Mouse (Mus musculus): ENCODE measurements around the gene Gm37419. TPM values are rescaled to one million over a fixed set of nuclear protein-coding genes. Genes with fewer than 3 reads are reported as not detected.

The Gm37419 gene
- total RNA-seq, 2 experiments from 2014 or later: not detected

DNA sequence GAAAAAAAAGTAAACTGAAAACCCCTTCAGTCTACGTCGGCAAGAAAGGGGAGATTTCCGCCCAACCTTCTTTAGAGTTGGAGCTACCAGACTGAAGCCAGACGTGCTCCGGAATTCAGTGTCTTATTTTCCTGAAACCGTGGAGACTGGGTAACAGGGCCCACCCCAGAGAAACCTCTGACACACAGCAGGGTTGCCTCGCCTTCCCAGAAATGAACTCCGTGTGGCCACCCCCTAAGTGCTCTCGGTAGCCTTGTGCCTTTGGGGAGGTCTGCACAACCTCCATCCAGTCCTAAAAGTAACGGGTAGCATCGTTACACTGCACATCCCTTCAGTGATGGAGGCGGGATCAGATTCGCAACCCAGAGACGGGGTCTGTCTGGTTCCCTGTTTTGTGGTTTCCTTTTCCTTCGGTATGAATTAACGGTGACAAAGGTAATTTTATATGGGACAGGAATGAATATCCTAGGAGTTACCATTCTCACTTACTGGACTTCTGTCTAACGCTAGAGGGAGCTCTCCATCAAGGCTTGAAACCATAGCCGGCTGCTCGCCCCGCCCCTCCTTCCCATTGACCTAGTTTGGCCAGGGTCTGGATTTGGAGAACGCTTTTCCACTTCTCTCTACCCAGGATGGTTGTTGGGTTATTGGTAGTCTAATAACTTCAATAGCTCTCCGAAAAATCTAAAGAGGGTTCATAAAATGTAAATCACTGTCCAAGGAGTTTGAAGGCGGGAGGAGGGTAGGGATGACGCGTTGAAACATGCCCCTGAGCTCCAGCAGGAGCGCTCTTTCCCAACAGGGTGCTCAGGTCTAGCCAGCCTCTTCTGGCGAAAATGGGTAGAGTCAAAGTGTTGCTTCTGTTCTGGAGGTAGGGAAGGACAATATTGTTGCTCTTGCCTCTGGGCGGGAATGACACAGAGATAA lies 6.1 kb upstream of the Gm37419 start:
- intact Hi-C loops (cut with DNase I): loop anchor here (2.0 to 5.0 kb wide), 6 partner anchors 501 to 1365 kb away; no protein-coding TSS in a partner anchor
- Histone ChIP-seq H3K4me3 (peak overlapping the region; percentile 94), H3K27ac (peak overlapping the region; percentile 99)
- peak; percentile 75 for TF ChIP-seq CTCF (IDR thresholded peaks at IDR 0.05)
- DNase-seq: peak; percentile 90

DNA sequence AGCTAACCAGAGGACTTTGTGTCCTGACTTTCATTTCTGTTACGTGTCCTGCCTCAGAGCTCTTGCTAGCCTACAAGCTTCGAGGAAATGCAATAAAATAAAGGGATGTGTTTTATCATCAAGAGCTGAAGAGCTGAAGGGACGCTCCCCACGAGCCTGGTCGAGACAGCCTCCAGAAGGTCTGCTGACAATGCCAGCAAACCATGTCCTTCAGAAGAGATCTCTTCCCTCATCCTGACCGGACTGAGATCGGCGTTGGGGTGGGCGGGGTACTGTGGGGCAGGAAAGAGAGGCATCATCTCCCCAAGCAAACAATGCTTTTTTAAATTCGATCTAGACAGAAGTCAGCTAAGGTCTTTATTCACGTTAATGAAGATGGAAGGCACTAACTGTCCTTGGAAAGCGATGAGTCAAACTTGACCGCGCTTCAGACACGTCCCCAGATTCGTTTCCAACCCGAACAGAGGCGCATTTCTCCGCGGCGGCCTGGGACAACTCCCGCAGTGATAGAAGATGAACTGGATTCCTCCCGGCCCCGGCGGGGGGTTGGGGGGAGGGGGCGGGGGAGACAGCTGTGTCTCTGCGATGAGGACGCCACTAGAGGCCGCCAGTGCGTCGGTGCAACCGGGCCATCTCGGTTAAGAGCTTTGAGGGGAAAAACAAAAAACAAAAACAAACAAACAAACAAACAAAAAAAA lies 5.2 kb upstream of the Gm37419 start:
- peak overlapping the region; percentile 99 for H3K27ac ChIP-seq
- H3K4me3 ChIP-seq: peak overlapping the region; percentile 94
- DNase-seq: peak; percentile 92

DNA sequence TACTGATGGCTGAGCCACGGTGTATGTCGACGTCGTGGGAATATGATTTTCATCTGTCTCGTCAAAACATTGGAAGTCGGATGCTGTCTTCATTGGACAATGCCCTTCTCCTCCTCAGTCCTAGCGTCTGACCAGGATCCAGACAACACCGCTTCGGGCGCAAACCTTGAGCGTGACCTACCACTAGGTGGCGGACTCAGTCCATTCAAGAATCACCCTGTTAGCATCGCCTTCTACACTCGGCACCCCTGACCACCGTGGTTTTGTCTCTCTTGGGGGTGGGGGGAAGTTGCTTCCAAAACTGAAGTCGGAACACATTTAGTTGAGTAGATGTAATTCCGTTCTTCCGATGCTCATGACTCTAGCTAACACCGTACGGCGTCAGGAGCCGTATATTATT lies 4.1 kb upstream of the Gm37419 start:
- intact Hi-C loops (cut with DNase I): loop anchor here (1.0 to 5.0 kb wide), 6 partner anchors 365 to 1363 kb away; no protein-coding TSS in a partner anchor
- H3K4me3 ChIP-seq: peak overlapping the region; percentile 94
- peak; percentile 94 for TF ChIP-seq CTCF (IDR thresholded peaks at IDR 0.05)
- DNase-seq: peak; percentile 93
- H3K27ac ChIP-seq: peak overlapping the region; percentile 99

More for the DNA sequence above, 5.2 kb upstream of the Gm37419 start:
- peak; percentile 85 for TF ChIP-seq CTCF (IDR thresholded peaks at IDR 0.05)
- intact Hi-C loops (cut with DNase I): loop anchor here (2.0 to 5.0 kb wide), 6 partner anchors 500 to 1364 kb away; no protein-coding TSS in a partner anchor

DNA sequence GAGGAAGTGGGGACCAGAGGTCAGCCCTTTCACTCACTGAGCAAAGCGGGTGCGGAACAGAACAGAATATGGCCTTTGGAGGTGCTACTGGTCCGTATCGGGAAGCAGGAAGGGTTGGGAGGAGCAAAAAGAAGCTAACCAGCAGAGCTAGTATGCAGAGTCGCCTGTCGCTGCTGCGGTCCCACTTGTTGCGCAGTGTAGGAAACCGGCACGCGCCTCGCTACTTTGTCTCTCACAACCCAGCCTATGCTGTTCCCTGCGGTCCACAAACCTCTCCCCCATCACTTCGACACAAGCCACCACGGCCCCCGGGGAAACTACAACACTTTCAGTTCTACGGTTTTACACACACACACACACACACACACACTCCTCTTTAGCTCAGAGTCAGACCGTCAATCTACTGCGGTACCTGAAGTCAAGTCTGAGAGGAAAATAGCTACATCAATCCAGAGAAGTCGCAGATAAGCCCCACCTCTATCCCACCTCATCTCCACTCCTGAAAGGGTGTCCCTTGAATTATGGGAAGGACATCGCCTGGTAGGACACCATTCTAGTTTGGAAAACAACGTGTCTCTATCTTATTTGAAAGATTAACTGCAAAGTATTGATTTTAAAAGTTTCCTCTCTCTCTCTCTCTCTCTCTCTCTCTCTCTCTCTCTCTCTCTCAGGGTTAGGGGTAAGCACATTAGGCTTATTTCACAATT lies 3.4 kb upstream of the Gm37419 start:
- TF ChIP-seq CTCF (IDR thresholded peaks at IDR 0.05): no peak
- H3K27ac ChIP-seq: peak overlapping the region; percentile 99
- intact Hi-C loops (cut with DNase I): loop anchor here (1.0 to 5.0 kb wide), 7 partner anchors 297 to 1362 kb away; no protein-coding TSS in a partner anchor
- peak overlapping the region; percentile 94 for H3K4me3 ChIP-seq
- peak; percentile 70 for DNase-seq

DNA sequence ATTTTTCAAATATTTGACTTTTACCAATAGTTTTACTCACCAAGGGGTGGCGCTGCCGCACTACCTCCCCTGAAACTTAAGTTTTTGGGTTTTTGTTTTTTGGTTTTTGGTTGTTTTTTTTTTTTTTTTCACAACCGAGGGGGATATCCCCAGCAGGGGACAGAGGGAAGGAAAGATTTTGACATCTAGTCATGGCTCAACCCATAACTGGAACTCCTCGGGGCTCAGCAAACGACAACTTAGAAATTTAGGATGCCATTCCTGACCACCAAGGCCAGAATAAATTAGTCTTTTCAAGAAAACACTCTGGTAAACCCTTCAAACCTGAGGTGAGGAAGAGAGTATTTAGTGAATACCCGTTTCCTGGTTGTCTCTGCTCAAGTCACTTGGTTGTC lies 2.8 kb upstream of the Gm37419 start:
- Histone ChIP-seq H3K27ac (peak overlapping the region; percentile 99), H3K4me3 (peak overlapping the region; percentile 94)
- DNase-seq: peak; percentile 63
- intact Hi-C loops (cut with DNase I): loop anchor here (2.0 to 5.0 kb wide), 2 partner anchors 297 to 363 kb away; no protein-coding TSS in a partner anchor
- TF ChIP-seq CTCF (IDR thresholded peaks at IDR 0.05): peak; percentile 64

DNA sequence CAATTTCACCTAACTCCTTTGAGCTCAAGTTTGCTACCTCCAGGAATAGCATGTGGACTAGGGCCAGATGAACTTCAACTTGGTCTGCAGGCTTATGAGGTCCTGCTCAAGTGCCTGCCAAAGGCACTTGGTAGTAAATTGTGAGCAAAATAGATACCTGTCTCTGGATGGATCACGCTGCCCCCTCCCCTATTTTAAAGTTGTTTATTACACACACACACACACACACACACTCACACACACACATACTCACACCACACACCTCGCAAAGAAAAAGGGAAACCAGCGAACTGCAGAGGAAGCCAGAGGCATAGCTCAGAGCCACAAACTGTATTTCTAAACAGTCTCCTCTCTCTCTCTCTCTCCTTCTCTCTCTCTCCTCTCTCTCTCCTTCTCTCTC lies 2.1 kb upstream of the Gm37419 start:
- TF ChIP-seq CTCF (IDR thresholded peaks at IDR 0.05): no peak
- Histone ChIP-seq H3K27ac (peak overlapping the region; percentile 99), H3K4me3 (peak overlapping the region; percentile 94)
- DNase-seq: peak; percentile 64
- intact Hi-C loops (cut with DNase I): loop anchor here (5.0 kb wide), 1 partner anchor 296 kb away; no protein-coding TSS in a partner anchor

DNA sequence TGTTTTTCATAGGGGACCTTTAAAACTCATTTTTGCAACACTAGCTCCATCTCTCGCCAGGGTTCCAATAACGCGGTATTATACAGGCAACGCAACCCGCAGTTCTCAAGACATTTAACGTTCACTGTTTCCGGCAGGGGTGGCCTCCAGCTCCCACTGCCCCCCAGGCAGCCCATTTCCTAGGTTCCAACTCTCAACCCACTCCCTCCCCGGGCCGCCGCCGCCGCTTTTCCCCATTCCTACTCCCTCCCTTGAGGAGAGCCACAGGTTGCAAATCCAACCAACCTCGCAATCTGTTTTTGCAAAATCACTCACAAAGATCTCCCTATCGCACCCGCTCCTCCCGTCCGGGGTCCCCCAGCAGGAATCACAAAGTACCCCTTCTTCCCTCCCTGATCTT lies 1.4 kb upstream of the Gm37419 start:
- DNase-seq: peak; percentile 58
- H3K27ac ChIP-seq: peak overlapping the region; percentile 99

DNA sequence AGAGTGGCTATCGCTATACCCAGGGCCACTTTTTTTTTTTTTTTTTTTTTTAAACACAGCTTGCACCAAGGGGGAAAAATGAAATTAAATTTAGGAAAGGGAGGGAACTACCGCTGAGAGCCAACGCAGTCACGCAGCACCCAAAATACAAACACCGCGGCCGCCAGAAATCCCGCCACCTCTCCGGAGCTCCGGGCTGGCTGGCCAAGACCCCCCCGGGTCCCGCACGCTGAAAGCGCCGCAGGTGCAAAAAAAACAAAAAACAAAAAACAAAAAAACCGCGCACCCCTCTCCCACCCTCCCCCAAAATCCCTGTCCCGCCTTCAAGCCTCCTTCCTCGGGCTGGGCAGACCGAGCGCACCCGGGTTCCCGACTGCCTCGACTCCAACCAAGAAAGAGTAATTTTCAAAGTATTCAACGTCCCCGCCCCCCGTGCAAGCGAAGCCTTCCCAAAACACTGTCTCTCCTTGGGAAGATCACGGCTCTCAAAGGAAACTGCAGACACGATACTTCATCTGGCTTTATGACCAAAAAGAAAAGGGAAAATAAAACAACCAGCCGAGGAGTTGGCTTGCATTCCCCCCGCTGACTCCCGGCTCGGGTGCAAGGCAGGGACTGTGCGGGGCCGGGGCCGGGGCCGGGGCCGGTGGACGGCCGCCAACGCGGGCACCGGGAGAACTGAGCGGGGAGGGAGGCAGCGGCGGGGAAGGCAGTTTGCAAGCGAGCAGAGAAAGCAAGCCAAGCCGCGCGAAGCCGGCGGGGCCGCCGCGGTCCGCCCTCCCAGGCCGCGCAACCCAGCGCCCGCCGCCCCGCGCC lies 733 bp upstream of the Gm37419 start:
- TF ChIP-seq CTCF (IDR thresholded peaks at IDR 0.05): no peak
- peak; percentile 80 for DNase-seq
- H3K4me3 ChIP-seq: peak overlapping the region; percentile 94
- H3K27ac ChIP-seq: peak overlapping the region; percentile 99
- intact Hi-C loops (cut with DNase I): loop anchor here (1.0 to 5.0 kb wide), 2 partner anchors 295 to 1072 kb away; no protein-coding TSS in a partner anchor

More for the DNA sequence above, 1.4 kb upstream of the Gm37419 start:
- peak overlapping the region; percentile 94 for H3K4me3 ChIP-seq
- intact Hi-C loops (cut with DNase I): loop anchor here (5.0 kb wide), 1 partner anchor 295 kb away; no protein-coding TSS in a partner anchor
- TF ChIP-seq CTCF (IDR thresholded peaks at IDR 0.05): no peak

DNA sequence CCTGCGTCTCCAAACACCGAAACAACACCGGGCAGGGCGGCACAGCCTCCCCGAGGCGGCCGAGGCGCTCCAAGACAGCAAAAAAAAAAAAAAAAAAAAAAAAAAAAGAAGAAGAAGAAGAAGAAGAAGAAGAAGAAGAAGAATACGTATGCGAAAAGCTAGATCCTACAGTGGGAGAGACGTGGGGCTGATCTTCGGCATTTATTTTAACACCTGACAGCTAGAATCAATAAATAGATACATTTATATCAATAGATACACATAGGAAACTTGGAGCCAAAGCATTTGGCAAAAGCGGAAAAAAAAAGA lies 171 bp upstream of the Gm37419 start:
- peak overlapping the region; percentile 94 for H3K4me3 ChIP-seq
- no peak for DNase-seq
- TF ChIP-seq CTCF (IDR thresholded peaks at IDR 0.05): no peak
- peak overlapping the region; percentile 99 for H3K27ac ChIP-seq
- intact Hi-C loops (cut with DNase I): loop anchor here (1.0 to 5.0 kb wide), 2 partner anchors 294 to 1071 kb away; no protein-coding TSS in a partner anchor

DNA sequence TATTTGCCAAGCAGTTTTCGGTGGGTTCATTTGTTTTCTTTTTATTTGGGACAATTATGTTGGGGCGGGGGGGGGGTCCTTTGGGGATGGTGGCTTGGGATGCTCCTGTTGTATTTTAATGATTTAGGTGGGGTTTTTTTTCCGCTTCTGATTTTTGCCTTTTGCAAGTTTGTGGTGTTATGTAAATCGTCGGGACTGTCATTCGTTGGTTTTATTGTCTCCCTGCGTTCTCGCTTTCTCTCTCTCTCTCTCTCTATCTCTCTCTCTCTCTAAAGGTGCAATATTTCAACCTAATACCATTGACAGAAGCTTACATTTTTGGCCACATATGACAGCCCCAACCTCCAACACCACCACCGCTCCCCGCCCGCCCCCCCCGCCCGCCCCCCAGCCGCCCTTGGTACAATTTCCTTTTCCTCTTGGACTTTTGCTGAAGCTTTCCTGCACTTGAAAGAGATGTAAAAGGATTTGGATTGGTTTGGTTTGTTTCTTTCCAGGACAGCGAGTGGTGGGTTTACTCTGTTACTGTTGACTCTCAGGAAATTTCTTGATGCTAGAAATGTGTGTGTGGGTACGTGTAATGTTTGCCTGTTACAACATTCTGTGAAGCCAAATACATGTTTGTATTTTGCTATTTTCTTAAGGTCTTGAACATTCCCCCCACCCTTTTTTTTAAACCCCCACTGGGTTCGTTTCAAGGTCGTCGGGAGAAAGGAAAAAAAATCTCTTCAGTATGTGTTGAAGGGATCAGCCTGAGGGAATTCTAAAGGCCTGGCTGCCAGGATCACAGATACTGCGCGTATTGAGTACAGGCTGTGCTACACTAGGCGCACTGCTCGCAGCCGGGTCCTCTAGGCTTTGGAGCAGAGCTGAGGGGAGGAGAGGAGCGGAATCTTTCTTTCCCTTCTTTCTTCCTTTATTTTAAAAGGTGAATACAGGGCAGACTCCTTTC lies 1.2 kb downstream of the Gm37419 start:
- intact Hi-C loops (cut with DNase I): loop anchor here (1.0 to 5.0 kb wide), 6 partner anchors 84 to 403 kb away; partner anchors contain the start of gene Lpp
- peak overlapping the region; percentile 94 for H3K4me3 ChIP-seq
- TF ChIP-seq CTCF (IDR thresholded peaks at IDR 0.05): no peak
- H3K27ac ChIP-seq: peak overlapping the region; percentile 99
- DNase-seq: peak; percentile 82
